Mouse (Mus musculus) heart, postnatal 0 days (tissue): ENCODE data around the gene Tanc1.

Experiments used
- CTCF ChIP-seq: IDR thresholded peaks from 2 replicates; pipeline ENCODE4 v1.5.1; 2016; ENCODE audit warnings: antibody characterized with exemption, control low read depth, low read depth
- EP300 ChIP-seq: IDR thresholded peaks from 2 replicates; pipeline ENCODE4 v1.6.1; 2016; ENCODE audit warnings: antibody characterized with exemption, low read depth

- TF ChIP-seq CTCF: no peak
- TF ChIP-seq EP300: no peak
Observed at GRCm38 (mm10) chr2:59719831-59720230, 108.0 kb downstream of the Tanc1 start.
